Mouse (Mus musculus) thymus, adult 2 months (tissue): ENCODE data around the gene Usp36. TPM values are rescaled to one million over a fixed set of nuclear protein-coding genes. Genes with fewer than 3 reads are reported as not detected.

Experiments used
- DNase-seq: peaks from one replicate; pipeline ENCODE4 v3.0.0; 2021
- H3K27ac ChIP-seq: fragments of 200-500 bp; 2 replicates; pipeline ENCODE4 v1.5.1; 2012; ENCODE audit warnings: low read length, control low read depth; ENCODE audit not compliant: control insufficient read depth, insufficient read depth
- H3K27me3 ChIP-seq: fragments of 200-500 bp; 2 replicates; pipeline ENCODE4 v1.6.1; 2012; ENCODE audit warnings: mild to moderate bottlenecking, low read length, moderate library complexity, mixed read lengths; ENCODE audit not compliant: control insufficient read depth, insufficient read depth
- H3K36me3 ChIP-seq: fragments of 200-500 bp; 2 replicates; pipeline ENCODE4 v1.6.1; 2012; ENCODE audit warnings: mild to moderate bottlenecking, low read length, moderate library complexity; ENCODE audit not compliant: control insufficient read depth, insufficient read depth
- H3K4me1 ChIP-seq: fragments of 200-500 bp; replicated peaks from 2 replicates; pipeline ENCODE4 v1.6.1; 2012; ENCODE audit warnings: low read length; ENCODE audit not compliant: control insufficient read depth, insufficient read depth
- H3K4me3 ChIP-seq: fragments of 200-500 bp; 2 replicates; pipeline ENCODE4 v1.5.1; 2012; ENCODE audit warnings: mild to moderate bottlenecking, low read length, control low read depth, moderate library complexity; ENCODE audit not compliant: control insufficient read depth, insufficient read depth
- CTCF ChIP-seq: fragments of 200-500 bp; IDR thresholded peaks from 2 replicates; pipeline ENCODE4 v1.5.1; 2012; ENCODE audit warnings: mild to moderate bottlenecking, control low read depth, low read length, moderate library complexity, borderline replicate concordance; ENCODE audit not compliant: control insufficient read depth, poor library complexity, insufficient read depth; ENCODE audit errors: extremely low read depth
- POLR2A ChIP-seq: fragments of 200-500 bp; IDR thresholded peaks from 2 replicates; pipeline ENCODE4 v1.6.1; 2012; ENCODE audit warnings: mild to moderate bottlenecking, low read length, control low read depth, moderate library complexity; ENCODE audit not compliant: control insufficient read depth, poor library complexity, insufficient read depth; ENCODE audit errors: extremely low read depth
- WGBS: fragments of 180-500 bp; shearing (Covaris S2); methylation state at CpG from one replicate; pipeline ENCODE4 v1.1.7; 2018; 5-methylcytosine and 5-hydroxymethylcytosine counted together
- polyA plus RNA-seq: library from polyadenylated mRNA; depleted of rRNA; stranded (reverse); fragments of >200 nt; gene quantifications from 2 replicates; pipeline ENCODE4 v1.2.3, GENCODE M21; 2012; rRNA removed

Gene Usp36
- polyA plus RNA-seq, 1 experiment = 28.8 TPM

DNA sequence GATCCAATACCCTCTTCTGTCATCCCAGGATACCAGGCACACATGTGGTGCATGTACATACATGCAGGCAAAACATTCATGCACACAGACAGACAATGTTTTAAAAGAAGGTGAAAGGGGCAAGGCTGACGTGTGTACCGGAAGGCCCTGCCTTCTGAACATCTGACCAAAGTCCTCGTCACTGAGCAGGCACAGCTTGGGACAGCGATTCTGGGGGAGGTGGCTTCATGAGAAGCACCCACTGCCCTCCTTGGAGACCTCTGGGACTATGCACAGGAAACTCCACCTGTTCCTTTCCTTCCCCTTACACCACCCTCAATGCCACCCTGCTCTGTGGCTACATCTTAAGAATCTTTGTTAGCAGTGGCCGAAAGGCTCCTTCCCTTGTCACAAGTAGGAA is 79.1 kb downstream of the Usp36 start:
- H3K4me1 ChIP-seq = peaks cover 62% of the 10 kb centered on the region
- H3K27me3 ChIP-seq = no peaks in the 10 kb centered on the region
- DNase-seq = no peak
- TF ChIP-seq POLR2A (no peak), CTCF (no peak)
- no peak overlapping the region for H3K4me3 ChIP-seq
- H3K36me3 ChIP-seq = no peaks in the 10 kb centered on the region
- WGBS = 65% methylated on average over 5 of the region's 5 CpGs
- H3K27ac ChIP-seq = peak overlapping the region; percentile 14; the same call in 1 of the 2 replicates

DNA sequence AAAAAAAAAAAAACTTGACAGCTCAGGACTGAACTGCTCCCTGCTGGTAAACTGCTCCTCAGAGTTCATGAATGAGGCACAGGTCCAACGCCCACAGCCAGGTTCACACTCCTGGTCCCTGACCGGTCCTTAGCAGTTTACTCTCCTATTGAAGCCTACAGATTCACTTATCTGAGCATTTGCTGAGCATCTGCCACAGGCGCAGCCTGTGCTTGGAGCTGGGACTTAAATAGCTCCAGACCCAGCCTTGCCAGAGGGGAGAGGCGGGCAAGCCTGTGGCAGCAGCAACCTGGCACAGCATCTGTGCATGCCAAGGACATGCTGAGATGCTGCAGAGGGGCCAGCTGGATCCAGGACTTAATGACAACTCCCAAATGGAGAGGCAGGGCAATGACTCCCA is 79.9 kb downstream of the Usp36 start:
- Histone ChIP-seq H3K4me1 (peaks cover 66% of the 10 kb centered on the region), H3K36me3 (no peaks in the 10 kb centered on the region), H3K27ac (no peak overlapping the region), H3K27me3 (no peaks in the 10 kb centered on the region), H3K4me3 (no peak overlapping the region)
- TF ChIP-seq CTCF (no peak), POLR2A (no peak)
- 91% methylated on average over 4 of the region's 4 CpGs for WGBS
- no peak for DNase-seq

Other genes with a start within 250 kb of the Usp36 start
- 1.8 and 2.3 TPM in 2 replicates for gene Dnah17, start 159.6 kb downstream of the Usp36 start, polyA plus RNA-seq
- gene Cyth1, start 41.7 kb downstream of the Usp36 start, polyA plus RNA-seq = 66.7 and 70.0 TPM in 2 replicates
- 0.26 and 0.32 TPM in 2 replicates for gene Cep295nl, start 52.3 kb upstream of the Usp36 start, polyA plus RNA-seq
- gene Timp2, start 65.5 kb upstream of the Usp36 start, polyA plus RNA-seq = 72.6 and 78.8 TPM in 2 replicates
- gene Lgals3bp, start 111.8 kb upstream of the Usp36 start, polyA plus RNA-seq = 450 and 565 TPM in 2 replicates
- gene Cant1, start 128.8 kb upstream of the Usp36 start, polyA plus RNA-seq = 100 and 105 TPM in 2 replicates
- 8.4 and 10.6 TPM in 2 replicates for gene C1qtnf1, start 138.0 kb upstream of the Usp36 start, polyA plus RNA-seq
- 56.5 and 58.1 TPM in 2 replicates for gene Engase, start 186.6 kb upstream of the Usp36 start, polyA plus RNA-seq